Mouse (Mus musculus) thymus, postnatal 0 days (tissue): ENCODE data around the gene Ep400. TPM values are rescaled to one million over a fixed set of nuclear protein-coding genes. Genes with fewer than 3 reads are reported as not detected.

ENCODE experiments used
- DNase-seq: peaks from one replicate; pipeline ENCODE4 v3.0.0-alpha.2; 2015; ENCODE audit warnings: low spot score
- microRNA-seq: library from miRNA; unstranded; fragments of <30 nt; microRNA quantifications from one replicate; pipeline ENCODE4, GENCODE M21; 2016; ENCODE audit warnings: borderline number of aligned reads
- polyA plus RNA-seq: library from polyadenylated mRNA; unstranded; fragments of >200 nt; fragmentation: Nextera tagmentation; extraction: Ambion mirVana; gene quantifications from 2 replicates; pipeline ENCODE4 v1.2.1, GENCODE M21; 2015

The Ep400 gene
- polyA plus RNA-seq, 1 experiment from 2014 or later = 31.3 TPM

GRCm38 (mm10) chr5:110665486-110666121 is 104.9 kb downstream of the Ep400 start:
- no peak for DNase-seq

GRCm38 (mm10) chr5:110664750-110665269 is 105.7 kb downstream of the Ep400 start:
- DNase-seq = no peak

- DNase-seq = no peak
Measured at GRCm38 (mm10) chr5:110664041-110664440, 106.5 kb downstream of the Ep400 start.

GRCm38 (mm10) chr5:110659682-110660081 is 110.8 kb downstream of the Ep400 start:
- DNase-seq = no peak

- DNase-seq = no peak
Measured at GRCm38 (mm10) chr5:110653686-110654085, 116.8 kb downstream of the Ep400 start.

- peak; percentile 95 for DNase-seq
Measured at GRCm38 (mm10) chr5:110652719-110653648, 117.5 kb downstream of the Ep400 start, which contains the start of the genes Noc4l and Ddx51. Noc4l (minus strand) TSS chr5:110653417. Ddx51 (plus strand) TSS chr5:110653451.

GRCm38 (mm10) chr5:110646377-110646776 is 124.1 kb downstream of the Ep400 start:
- DNase-seq = no peak

GRCm38 (mm10) chr5:110639459-110639858 is 131.1 kb downstream of the Ep400 start:
- peak; percentile 87 for DNase-seq

GRCm38 (mm10) chr5:110638306-110639074 is 132.0 kb downstream of the Ep400 start:
- no peak for DNase-seq

GRCm38 (mm10) chr5:110635951-110636707 is 134.4 kb downstream of the Ep400 start:
- peak; percentile 60 for DNase-seq

- no peak for DNase-seq
Measured at GRCm38 (mm10) chr5:110629525-110630120, 140.9 kb downstream of the Ep400 start.

GRCm38 (mm10) chr5:110628156-110628555 is 142.4 kb downstream of the Ep400 start:
- DNase-seq = no peak

GRCm38 (mm10) chr5:110627351-110627750 is 143.2 kb downstream of the Ep400 start:
- DNase-seq = no peak

GRCm38 (mm10) chr5:110624319-110624718 is 146.2 kb downstream of the Ep400 start:
- no peak for DNase-seq

GRCm38 (mm10) chr5:110619226-110619625 is 151.3 kb downstream of the Ep400 start:
- no peak for DNase-seq

Small RNAs within 50 kb of the gene (microRNA-seq; reads per million reads assigned to microRNA genes)
- gene Mir7026 = not detected

Other genes with a start within 250 kb of the Ep400 start
- 0.46 and 0.53 TPM in 2 replicates for gene Galnt9, start 226.4 kb downstream of the Ep400 start, polyA plus RNA-seq
- 54.5 and 55.8 TPM in 2 replicates for gene Noc4l, start 117.3 kb downstream of the Ep400 start, polyA plus RNA-seq
- gene Ddx51, start 117.3 kb downstream of the Ep400 start, polyA plus RNA-seq = 22.9 and 23.0 TPM in 2 replicates
- 34.6 and 37.8 TPM in 2 replicates for gene Pus1, start 9.9 kb upstream of the Ep400 start, polyA plus RNA-seq
- gene Ulk1, start 39.4 kb upstream of the Ep400 start, polyA plus RNA-seq = 9.7 and 12.3 TPM in 2 replicates
- gene Hscb, start 69.1 kb upstream of the Ep400 start, polyA plus RNA-seq = 43.2 and 48.3 TPM in 2 replicates
- 16.1 and 19.6 TPM in 2 replicates for gene Chek2, start 69.3 kb upstream of the Ep400 start, polyA plus RNA-seq
- 1.7 and 2.3 TPM in 2 replicates for gene Ttc28, start 109.1 kb upstream of the Ep400 start, polyA plus RNA-seq